Mouse (Mus musculus): ENCODE results near the gene Zfp131. TPM values are rescaled to one million over a fixed set of nuclear protein-coding genes. Genes with fewer than 3 reads are reported as not detected.

Zfp131 gene
- polyA plus RNA-seq, 1 experiment from 2014 or later, result 38.5 TPM

DNA sequence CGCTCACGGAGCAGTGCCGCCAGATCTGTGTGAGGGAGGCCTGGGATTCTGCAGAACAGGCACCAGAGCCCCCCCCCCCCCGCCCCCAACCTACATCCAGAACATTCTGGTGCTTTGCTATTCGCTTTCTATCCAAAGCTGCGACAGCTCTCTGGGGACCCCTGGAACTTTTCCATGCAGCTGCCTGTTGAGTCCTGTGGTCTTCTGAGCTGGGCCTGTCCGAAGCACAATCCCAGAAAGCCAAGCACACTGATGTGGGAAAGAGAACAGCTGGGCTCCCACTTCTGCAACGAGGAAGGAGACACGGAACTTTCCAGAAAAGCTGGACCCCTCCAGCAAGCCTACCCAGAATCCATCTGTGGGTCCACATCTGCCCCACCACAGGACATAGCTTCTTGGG is 19.3 kb upstream of the Zfp131 start:
- no peak for ATAC-seq (ENCODE audit: insufficient number of reproducible peaks, insufficient read depth, low FRiP score, low read depth)
- Histone ChIP-seq H3K4me1 (ENCODE audit: control insufficient read depth, insufficient read depth, low read length) (no peaks in the 10 kb centered on the region), H3K9me3 (ENCODE audit: control insufficient read depth, low read depth, low read length) (no peaks in the 10 kb centered on the region), H3K4me3 (ENCODE audit: low read depth, low read length) (no peak overlapping the region), H3K4me2 (replicated peaks; ENCODE audit: low read depth, low read length) (no peak overlapping the region), H3K27me3 (ENCODE audit: control insufficient read depth, insufficient read depth, low read length) (no peaks in the 10 kb centered on the region), H3K36me3 (ENCODE audit: control insufficient read depth, insufficient read depth, low read length) (no peaks in the 10 kb centered on the region), H3K27ac (ENCODE audit: low read length) (no peak overlapping the region), H3K9ac (replicated peaks; ENCODE audit: low read depth, low read length) (no peak overlapping the region)
- WGBS, result 83% methylated on average over 9 of the region's 9 CpGs

GRCm38 (mm10) chr13:119808937-119809336 is 18.2 kb upstream of the Zfp131 start:
- Histone ChIP-seq H3K4me3 (ENCODE audit: low read depth, low read length) (no peak overlapping the region), H3K4me1 (ENCODE audit: control insufficient read depth, insufficient read depth, low read length) (no peaks in the 10 kb centered on the region), H3K27me3 (ENCODE audit: control insufficient read depth, insufficient read depth, low read length) (no peaks in the 10 kb centered on the region), H3K4me2 (replicated peaks; ENCODE audit: low read depth, low read length) (no peak overlapping the region), H3K27ac (ENCODE audit: low read length) (no peak overlapping the region), H3K9ac (replicated peaks; ENCODE audit: low read depth, low read length) (no peak overlapping the region), H3K9me3 (ENCODE audit: control insufficient read depth, low read depth, low read length) (no peaks in the 10 kb centered on the region), H3K36me3 (ENCODE audit: control insufficient read depth, insufficient read depth, low read length) (no peaks in the 10 kb centered on the region)
- WGBS, result 74% methylated on average over 2 of the region's 2 CpGs
- no peak for ATAC-seq (ENCODE audit: insufficient number of reproducible peaks, insufficient read depth, low FRiP score, low read depth)

GRCm38 (mm10) chr13:119797656-119798055 is 7.0 kb upstream of the Zfp131 start:
- H3K9ac ChIP-seq (replicated peaks; ENCODE audit: low read depth, low read length), result no peak overlapping the region
- H3K9me3 ChIP-seq (ENCODE audit: control insufficient read depth, low read depth, low read length), result no peaks in the 10 kb centered on the region
- no peaks in the 10 kb centered on the region for H3K36me3 ChIP-seq (ENCODE audit: control insufficient read depth, insufficient read depth, low read length)
- H3K4me3 ChIP-seq (ENCODE audit: low read depth, low read length), result no peak overlapping the region
- H3K4me1 ChIP-seq (ENCODE audit: control insufficient read depth, insufficient read depth, low read length), result no peaks in the 10 kb centered on the region
- no peak overlapping the region for H3K4me2 ChIP-seq (replicated peaks; ENCODE audit: low read depth, low read length)
- H3K27ac ChIP-seq (ENCODE audit: low read length), result no peak overlapping the region
- no peaks in the 10 kb centered on the region for H3K27me3 ChIP-seq (ENCODE audit: control insufficient read depth, insufficient read depth, low read length)
- ATAC-seq (ENCODE audit: insufficient number of reproducible peaks, insufficient read depth, low FRiP score, low read depth), result no peak
- WGBS, result 63% methylated on average over 4 of the region's 4 CpGs

DNA sequence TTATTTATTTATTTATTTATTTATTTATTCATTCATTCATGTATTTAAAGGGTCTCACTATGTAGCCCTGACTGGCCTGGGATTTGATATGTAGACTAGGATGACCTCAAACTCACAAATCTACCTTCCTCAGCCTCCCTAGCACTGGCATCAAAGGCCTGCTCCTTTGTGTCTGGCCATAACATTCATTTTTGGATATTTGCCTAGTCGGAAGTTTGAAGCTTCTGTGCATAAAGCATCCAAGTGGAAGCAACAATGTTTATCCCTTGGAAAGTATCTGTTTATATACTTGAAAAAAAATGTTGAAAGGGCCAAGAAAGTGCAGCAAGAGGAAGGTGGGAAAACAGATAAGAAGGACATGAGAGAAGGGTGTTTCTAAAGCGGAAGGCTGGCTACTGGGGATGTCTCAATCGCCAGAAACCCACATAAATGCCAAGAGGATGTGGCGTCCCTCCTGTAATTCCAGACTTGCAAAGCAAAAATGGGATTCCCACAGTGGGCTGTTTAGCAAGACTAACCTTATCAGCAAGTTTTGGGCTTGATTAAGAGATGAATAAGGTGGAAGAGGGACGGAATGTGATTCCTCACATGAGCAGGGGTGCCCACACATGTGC is 2.2 kb upstream of the Zfp131 start:
- H3K4me1 ChIP-seq (ENCODE audit: control insufficient read depth, insufficient read depth, low read length), result peaks cover 10% of the 10 kb centered on the region; the same call in 1 of the 2 replicates
- no peak overlapping the region for H3K9ac ChIP-seq (replicated peaks; ENCODE audit: low read depth, low read length)
- H3K27ac ChIP-seq (ENCODE audit: low read length), result no peak overlapping the region
- no peak overlapping the region for H3K4me3 ChIP-seq (ENCODE audit: low read depth, low read length)
- H3K4me2 ChIP-seq (replicated peaks; ENCODE audit: low read depth, low read length), result no peak overlapping the region
- no peak for ATAC-seq (ENCODE audit: insufficient number of reproducible peaks, insufficient read depth, low FRiP score, low read depth)
- 71% methylated on average over 5 of the region's 5 CpGs for WGBS
- no peaks in the 10 kb centered on the region for H3K9me3 ChIP-seq (ENCODE audit: control insufficient read depth, low read depth, low read length)
- H3K27me3 ChIP-seq (ENCODE audit: control insufficient read depth, insufficient read depth, low read length), result no peaks in the 10 kb centered on the region
- H3K36me3 ChIP-seq (ENCODE audit: control insufficient read depth, insufficient read depth, low read length), result no peaks in the 10 kb centered on the region

DNA sequence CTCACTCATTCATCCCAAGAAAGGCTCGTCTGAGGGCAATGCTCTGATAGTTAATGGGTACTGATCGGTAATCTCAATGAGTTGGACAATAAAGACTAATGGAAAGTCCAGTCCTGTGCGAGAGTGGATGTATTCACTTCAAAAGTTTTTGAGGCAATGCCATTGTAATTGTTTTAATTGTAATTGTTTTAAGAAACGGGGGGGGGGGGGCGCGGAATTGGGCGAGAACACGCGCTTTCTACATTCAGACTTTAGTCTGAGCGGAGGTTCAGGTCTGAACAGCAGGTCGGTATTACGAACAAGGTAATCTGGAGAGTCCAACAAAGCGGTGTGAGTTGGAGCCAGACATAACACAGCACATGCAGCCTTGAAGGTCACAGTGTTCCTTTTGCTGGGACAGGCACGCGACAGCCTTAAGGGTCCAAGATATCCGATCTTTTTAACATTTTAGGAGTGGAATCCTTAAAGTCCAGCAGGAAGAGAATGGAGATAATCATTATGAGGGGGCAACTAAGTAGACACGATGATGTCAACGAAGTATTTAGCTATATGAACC is 969 bp upstream of the Zfp131 start:
- 0 out of 2 replicates have a peak overlapping the region, but pooled peaks have one; percentile 89 for H3K9ac ChIP-seq (replicated peaks; ENCODE audit: low read depth, low read length)
- peak overlapping the region; percentile 92 for H3K27ac ChIP-seq (ENCODE audit: low read length)
- H3K27me3 ChIP-seq (ENCODE audit: control insufficient read depth, insufficient read depth, low read length), result no peaks in the 10 kb centered on the region
- H3K4me3 ChIP-seq (ENCODE audit: low read depth, low read length), result peak overlapping the region; percentile 85
- H3K9me3 ChIP-seq (ENCODE audit: control insufficient read depth, low read depth, low read length), result no peaks in the 10 kb centered on the region
- WGBS, result 3% methylated on average over 18 of the region's 18 CpGs
- ATAC-seq (ENCODE audit: insufficient number of reproducible peaks, insufficient read depth, low FRiP score, low read depth), result no peak
- H3K4me1 ChIP-seq (ENCODE audit: control insufficient read depth, insufficient read depth, low read length), result peaks cover 10% of the 10 kb centered on the region; the same call in 1 of the 2 replicates
- peak overlapping the region; percentile 68 for H3K4me2 ChIP-seq (replicated peaks; ENCODE audit: low read depth, low read length)
- peaks cover 10% of the 10 kb centered on the region; the same call in 1 of the 2 replicates for H3K36me3 ChIP-seq (ENCODE audit: control insufficient read depth, insufficient read depth, low read length)

GRCm38 (mm10) chr13:119789851-119790717 is 605 bp downstream of the Zfp131 start:
- no peaks in the 10 kb centered on the region for H3K27me3 ChIP-seq (ENCODE audit: control insufficient read depth, insufficient read depth, low read length)
- peak overlapping the region; percentile 85 for H3K4me3 ChIP-seq (ENCODE audit: low read depth, low read length)
- peaks cover 22% of the 10 kb centered on the region; the same call in 1 of the 2 replicates for H3K36me3 ChIP-seq (ENCODE audit: control insufficient read depth, insufficient read depth, low read length)
- H3K27ac ChIP-seq (ENCODE audit: low read length), result peak overlapping the region; percentile 96
- H3K4me1 ChIP-seq (ENCODE audit: control insufficient read depth, insufficient read depth, low read length), result peaks cover 10% of the 10 kb centered on the region; the same call in 1 of the 2 replicates
- WGBS, result under 1% methylated on average over 47 of the region's 66 CpGs
- peak; percentile 61 for ATAC-seq (ENCODE audit: insufficient number of reproducible peaks, insufficient read depth, low FRiP score, low read depth)
- H3K4me2 ChIP-seq (replicated peaks; ENCODE audit: low read depth, low read length), result peak overlapping the region; percentile 52
- H3K9me3 ChIP-seq (ENCODE audit: control insufficient read depth, low read depth, low read length), result no peaks in the 10 kb centered on the region
- H3K9ac ChIP-seq (replicated peaks; ENCODE audit: low read depth, low read length), result peak overlapping the region; percentile 89

GRCm38 (mm10) chr13:119783581-119783980 is 7.1 kb downstream of the Zfp131 start:
- Histone ChIP-seq H3K4me3 (ENCODE audit: low read depth, low read length) (no peak overlapping the region), H3K4me2 (replicated peaks; ENCODE audit: low read depth, low read length) (no peak overlapping the region), H3K9ac (replicated peaks; ENCODE audit: low read depth, low read length) (no peak overlapping the region), H3K27ac (ENCODE audit: low read length) (no peak overlapping the region), H3K9me3 (ENCODE audit: control insufficient read depth, low read depth, low read length) (no peaks in the 10 kb centered on the region), H3K27me3 (ENCODE audit: control insufficient read depth, insufficient read depth, low read length) (no peaks in the 10 kb centered on the region), H3K4me1 (ENCODE audit: control insufficient read depth, insufficient read depth, low read length) (0 out of 2 replicates have a peak, but pooled peaks cover under 1% of the 10 kb centered on the region), H3K36me3 (ENCODE audit: control insufficient read depth, insufficient read depth, low read length) (peaks cover 55% of the 10 kb centered on the region)
- WGBS, result 85% methylated on average over 4 of the region's 4 CpGs
- ATAC-seq (ENCODE audit: insufficient number of reproducible peaks, insufficient read depth, low FRiP score, low read depth), result no peak

- Histone ChIP-seq H3K27me3 (ENCODE audit: control insufficient read depth, insufficient read depth, low read length) (no peaks in the 10 kb centered on the region), H3K4me2 (replicated peaks; ENCODE audit: low read depth, low read length) (no peak overlapping the region), H3K4me3 (ENCODE audit: low read depth, low read length) (no peak overlapping the region), H3K27ac (ENCODE audit: low read length) (no peak overlapping the region), H3K4me1 (ENCODE audit: control insufficient read depth, insufficient read depth, low read length) (no peaks in the 10 kb centered on the region), H3K36me3 (ENCODE audit: control insufficient read depth, insufficient read depth, low read length) (peaks cover 48% of the 10 kb centered on the region), H3K9ac (replicated peaks; ENCODE audit: low read depth, low read length) (no peak overlapping the region), H3K9me3 (ENCODE audit: control insufficient read depth, low read depth, low read length) (no peaks in the 10 kb centered on the region)
- WGBS, result 74% methylated on average over 6 of the region's 6 CpGs
- ATAC-seq (ENCODE audit: insufficient number of reproducible peaks, insufficient read depth, low FRiP score, low read depth), result no peak
Observed at GRCm38 (mm10) chr13:119768541-119768940, 22.1 kb downstream of the Zfp131 start.
